Mouse (Mus musculus): ENCODE data around the gene Apoe. TPM values are rescaled to one million over a fixed set of nuclear protein-coding genes. Genes with fewer than 3 reads are reported as not detected.

Apoe gene
- polyA plus RNA-seq, 1 experiment from 2014 or later: 503 TPM

GRCm38 (mm10) chr7:19736389-19737057 is 37.5 kb upstream of the Apoe start:
- Histone ChIP-seq H3K4me1 (peaks cover 12% of the 10 kb centered on the region), H3K4me3 (no peak overlapping the region), H3K36me3 (peaks cover 69% of the 10 kb centered on the region), H3K9ac (no peak overlapping the region), H3K9me3 (no peaks in the 10 kb centered on the region), H3K27ac (no peak overlapping the region), H3K27me3 (no peaks in the 10 kb centered on the region), H3K4me2 (no peak overlapping the region)
- WGBS: 87% methylated on average over 16 of the region's 16 CpGs
- no peak for ATAC-seq (ENCODE audit: borderline replicate concordance, extremely low read depth, low FRiP score, low TSS enrichment)

GRCm38 (mm10) chr7:19734178-19734666 is 35.2 kb upstream of the Apoe start:
- 87% methylated on average over 10 of the region's 10 CpGs for WGBS
- peaks cover 83% of the 10 kb centered on the region for H3K36me3 ChIP-seq

GRCm38 (mm10) chr7:19726541-19726940 is 27.6 kb upstream of the Apoe start:
- no peak for ATAC-seq (ENCODE audit: borderline replicate concordance, extremely low read depth, low FRiP score, low TSS enrichment)
- 91% methylated on average over 4 of the region's 4 CpGs for WGBS
- no peak overlapping the region for H3K27ac ChIP-seq
- no peaks in the 10 kb centered on the region for H3K4me1 ChIP-seq
- no peak overlapping the region for H3K9ac ChIP-seq
- H3K4me2 ChIP-seq: no peak overlapping the region
- no peaks in the 10 kb centered on the region for H3K9me3 ChIP-seq
- peaks cover 94% of the 10 kb centered on the region for H3K36me3 ChIP-seq
- no peak overlapping the region for H3K4me3 ChIP-seq
- H3K27me3 ChIP-seq: no peaks in the 10 kb centered on the region

More at GRCm38 (mm10) chr7:19734178-19734666, 35.2 kb upstream of the Apoe start:
- Histone ChIP-seq H3K4me1 (no peaks in the 10 kb centered on the region), H3K4me2 (no peak overlapping the region), H3K27ac (no peak overlapping the region), H3K4me3 (no peak overlapping the region), H3K27me3 (no peaks in the 10 kb centered on the region), H3K9ac (no peak overlapping the region), H3K9me3 (no peaks in the 10 kb centered on the region)
- no peak for ATAC-seq (ENCODE audit: borderline replicate concordance, extremely low read depth, low FRiP score, low TSS enrichment)

DNA sequence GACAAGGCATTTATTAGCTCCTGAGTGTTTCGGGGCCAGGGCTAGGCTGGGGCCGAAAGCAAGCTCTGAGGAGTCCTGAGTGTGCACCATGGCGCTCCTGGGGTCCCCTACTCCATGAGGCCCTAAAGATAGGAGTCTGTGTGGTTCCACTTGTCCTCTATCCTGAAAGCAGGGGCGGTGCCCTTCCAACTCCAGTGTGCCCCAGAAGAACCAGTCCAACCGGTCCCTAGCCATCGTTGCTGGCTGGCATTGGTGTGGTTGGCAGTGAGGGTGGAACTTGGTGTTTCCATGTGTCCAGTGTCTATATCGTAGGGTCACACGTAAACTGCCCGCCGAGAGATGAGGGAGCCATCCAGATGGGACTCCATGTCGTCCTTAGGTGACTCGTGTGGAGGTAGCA is 25.2 kb upstream of the Apoe start:
- Histone ChIP-seq H3K27me3 (no peaks in the 10 kb centered on the region), H3K4me1 (no peaks in the 10 kb centered on the region), H3K4me2 (no peak overlapping the region), H3K9ac (no peak overlapping the region), H3K9me3 (peaks cover 9% of the 10 kb centered on the region; the same call in 1 of the 2 replicates), H3K4me3 (no peak overlapping the region), H3K36me3 (peaks cover 93% of the 10 kb centered on the region), H3K27ac (no peak overlapping the region)
- no peak for ATAC-seq (ENCODE audit: borderline replicate concordance, extremely low read depth, low FRiP score, low TSS enrichment)
- WGBS: 84% methylated on average over 12 of the region's 12 CpGs

- peak overlapping the region; percentile 71 for H3K27ac ChIP-seq
- ATAC-seq (ENCODE audit: borderline replicate concordance, extremely low read depth, low FRiP score, low TSS enrichment): no peak
- no peaks in the 10 kb centered on the region for H3K27me3 ChIP-seq
- no peaks in the 10 kb centered on the region for H3K4me1 ChIP-seq
- H3K9me3 ChIP-seq: peaks cover 9% of the 10 kb centered on the region; the same call in 1 of the 2 replicates
- H3K36me3 ChIP-seq: peaks cover 88% of the 10 kb centered on the region
- WGBS: 76% methylated on average over 6 of the region's 6 CpGs
- H3K4me3 ChIP-seq: no peak overlapping the region
- no peak overlapping the region for H3K9ac ChIP-seq
- no peak overlapping the region for H3K4me2 ChIP-seq
Observed at GRCm38 (mm10) chr7:19722754-19723195, 23.8 kb upstream of the Apoe start.

DNA sequence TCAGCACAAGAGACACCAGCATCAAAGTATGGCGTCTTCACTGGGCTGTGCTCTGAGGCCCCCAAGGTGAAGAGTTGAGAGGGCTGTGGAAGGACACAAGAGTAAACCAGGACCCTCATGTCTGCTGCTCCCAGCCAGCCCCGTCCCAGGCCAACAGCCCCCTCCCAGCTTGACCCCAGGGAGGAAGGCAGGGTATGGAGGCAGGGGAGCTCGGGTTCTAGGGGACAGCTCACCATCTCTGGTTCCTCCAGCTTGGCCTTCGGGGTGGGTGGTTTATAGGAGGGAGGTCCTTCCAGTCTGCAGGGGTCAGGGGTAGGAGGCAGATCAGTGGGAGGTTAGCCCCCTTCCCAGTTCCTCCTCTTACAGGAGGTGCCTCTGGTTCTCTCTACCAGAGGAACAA is 20.2 kb upstream of the Apoe start:
- H3K4me1 ChIP-seq: peaks cover 15% of the 10 kb centered on the region
- H3K36me3 ChIP-seq: peaks cover 63% of the 10 kb centered on the region

DNA sequence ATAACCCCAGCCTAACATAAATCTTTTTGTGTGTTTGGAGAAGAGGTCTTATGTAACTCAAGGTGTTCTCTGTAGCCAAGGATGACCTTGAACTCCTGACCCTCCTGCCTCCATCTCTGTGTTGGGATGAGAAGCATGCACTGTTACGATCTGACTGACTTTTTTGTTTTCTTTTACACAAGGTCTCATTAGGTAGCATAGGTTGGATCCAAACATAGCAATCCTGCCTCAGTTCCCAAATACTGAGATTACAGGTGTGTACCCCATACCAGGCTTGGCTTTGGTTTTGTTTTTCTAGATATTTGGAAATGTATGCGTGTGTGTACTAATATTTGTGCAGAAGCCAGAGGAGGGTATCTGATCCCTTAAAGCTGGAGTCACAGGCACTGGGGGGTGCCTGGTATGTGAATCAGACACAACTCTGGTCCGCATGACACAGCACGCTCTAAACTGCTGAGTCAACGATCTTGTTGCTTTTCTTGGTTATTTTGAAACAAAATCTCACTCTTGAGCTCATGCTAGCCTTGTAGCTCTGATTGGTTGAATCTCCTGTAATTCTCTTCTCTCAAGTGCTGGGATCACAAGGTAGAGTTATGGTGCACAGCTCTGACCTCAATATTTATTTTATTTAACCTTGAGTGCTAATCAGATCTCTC is 19.4 kb upstream of the Apoe start:
- H3K27ac ChIP-seq: no peak overlapping the region
- no peak for ATAC-seq (ENCODE audit: borderline replicate concordance, extremely low read depth, low FRiP score, low TSS enrichment)
- peaks cover 60% of the 10 kb centered on the region for H3K36me3 ChIP-seq
- peaks cover 23% of the 10 kb centered on the region for H3K4me1 ChIP-seq
- peaks cover 9% of the 10 kb centered on the region; the same call in 1 of the 2 replicates for H3K9me3 ChIP-seq
- H3K27me3 ChIP-seq: no peaks in the 10 kb centered on the region
- no peak overlapping the region for H3K4me2 ChIP-seq
- no peak overlapping the region for H3K9ac ChIP-seq
- WGBS: 91% methylated on average over 5 of the region's 5 CpGs
- no peak overlapping the region for H3K4me3 ChIP-seq

More for the DNA sequence above, 20.2 kb upstream of the Apoe start:
- Histone ChIP-seq H3K27me3 (no peaks in the 10 kb centered on the region), H3K27ac (no peak overlapping the region), H3K9ac (no peak overlapping the region), H3K4me2 (no peak overlapping the region), H3K4me3 (no peak overlapping the region), H3K9me3 (peaks cover 9% of the 10 kb centered on the region; the same call in 1 of the 2 replicates)
- ATAC-seq (ENCODE audit: borderline replicate concordance, extremely low read depth, low FRiP score, low TSS enrichment): no peak
- WGBS: 93% methylated on average over 4 of the region's 4 CpGs

- no peak overlapping the region for H3K4me2 ChIP-seq
- peaks cover 9% of the 10 kb centered on the region; the same call in 1 of the 2 replicates for H3K9me3 ChIP-seq
- 73% methylated on average over 4 of the region's 4 CpGs for WGBS
- H3K36me3 ChIP-seq: peaks cover 60% of the 10 kb centered on the region
- H3K9ac ChIP-seq: no peak overlapping the region
- peaks cover 24% of the 10 kb centered on the region for H3K4me1 ChIP-seq
- no peak overlapping the region for H3K27ac ChIP-seq
- no peak overlapping the region for H3K4me3 ChIP-seq
- no peak for ATAC-seq (ENCODE audit: borderline replicate concordance, extremely low read depth, low FRiP score, low TSS enrichment)
- H3K27me3 ChIP-seq: no peaks in the 10 kb centered on the region
Observed at GRCm38 (mm10) chr7:19717346-19717745, 18.4 kb upstream of the Apoe start.

GRCm38 (mm10) chr7:19716822-19717221 is 17.8 kb upstream of the Apoe start:
- WGBS: 84% methylated on average over 2 of the region's 2 CpGs
- Histone ChIP-seq H3K27ac (peak overlapping the region; percentile 83), H3K4me1 (peaks cover 24% of the 10 kb centered on the region), H3K9ac (no peak overlapping the region; the same call in 1 of the 2 replicates), H3K27me3 (no peaks in the 10 kb centered on the region), H3K4me3 (peak overlapping the region; percentile 39; the same call in 1 of the 2 replicates), H3K36me3 (peaks cover 62% of the 10 kb centered on the region), H3K4me2 (peak overlapping the region; percentile 56), H3K9me3 (peaks cover 9% of the 10 kb centered on the region; the same call in 1 of the 2 replicates)
- ATAC-seq (ENCODE audit: borderline replicate concordance, extremely low read depth, low FRiP score, low TSS enrichment): no peak

DNA sequence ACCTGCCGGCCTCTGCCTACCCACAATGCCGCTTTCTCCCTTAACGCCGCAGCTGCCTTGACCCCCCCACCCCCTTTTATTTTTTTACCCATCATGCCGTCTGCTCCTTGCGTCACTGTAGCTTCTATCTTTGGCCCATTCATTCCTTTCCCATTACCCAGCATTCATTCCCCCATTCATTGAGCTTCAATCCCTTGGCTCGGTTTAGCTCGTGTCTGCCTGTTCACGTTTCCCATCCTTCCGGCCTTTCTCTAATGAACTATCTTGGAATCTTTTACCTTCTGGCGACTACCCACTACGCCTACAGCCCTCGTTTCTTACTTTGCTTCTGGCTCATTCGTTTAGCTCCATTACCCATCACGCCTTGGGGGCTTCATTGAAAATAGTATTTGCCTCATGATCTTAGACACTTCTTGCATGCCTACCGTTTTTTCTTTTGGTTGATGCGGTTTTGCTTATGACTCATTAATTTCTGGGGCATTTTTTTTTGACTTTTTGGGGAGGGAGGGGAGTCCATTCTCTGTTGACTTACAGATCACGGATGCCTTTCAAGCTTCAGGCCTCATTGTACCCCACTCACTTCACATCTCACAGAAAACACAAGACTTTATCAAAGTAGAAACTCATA is 17.2 kb upstream of the Apoe start:
- no peak for ATAC-seq (ENCODE audit: borderline replicate concordance, extremely low read depth, low FRiP score, low TSS enrichment)
- Histone ChIP-seq H3K9ac (peak overlapping the region; percentile 29; the same call in 1 of the 2 replicates), H3K36me3 (peaks cover 62% of the 10 kb centered on the region), H3K4me1 (peaks cover 24% of the 10 kb centered on the region), H3K9me3 (peaks cover 5% of the 10 kb centered on the region; the same call in 1 of the 2 replicates), H3K4me3 (peak overlapping the region; percentile 39), H3K4me2 (peak overlapping the region; percentile 56), H3K27me3 (no peaks in the 10 kb centered on the region), H3K27ac (peak overlapping the region; percentile 83)
- WGBS: 6% methylated on average over 17 of the region's 18 CpGs

DNA sequence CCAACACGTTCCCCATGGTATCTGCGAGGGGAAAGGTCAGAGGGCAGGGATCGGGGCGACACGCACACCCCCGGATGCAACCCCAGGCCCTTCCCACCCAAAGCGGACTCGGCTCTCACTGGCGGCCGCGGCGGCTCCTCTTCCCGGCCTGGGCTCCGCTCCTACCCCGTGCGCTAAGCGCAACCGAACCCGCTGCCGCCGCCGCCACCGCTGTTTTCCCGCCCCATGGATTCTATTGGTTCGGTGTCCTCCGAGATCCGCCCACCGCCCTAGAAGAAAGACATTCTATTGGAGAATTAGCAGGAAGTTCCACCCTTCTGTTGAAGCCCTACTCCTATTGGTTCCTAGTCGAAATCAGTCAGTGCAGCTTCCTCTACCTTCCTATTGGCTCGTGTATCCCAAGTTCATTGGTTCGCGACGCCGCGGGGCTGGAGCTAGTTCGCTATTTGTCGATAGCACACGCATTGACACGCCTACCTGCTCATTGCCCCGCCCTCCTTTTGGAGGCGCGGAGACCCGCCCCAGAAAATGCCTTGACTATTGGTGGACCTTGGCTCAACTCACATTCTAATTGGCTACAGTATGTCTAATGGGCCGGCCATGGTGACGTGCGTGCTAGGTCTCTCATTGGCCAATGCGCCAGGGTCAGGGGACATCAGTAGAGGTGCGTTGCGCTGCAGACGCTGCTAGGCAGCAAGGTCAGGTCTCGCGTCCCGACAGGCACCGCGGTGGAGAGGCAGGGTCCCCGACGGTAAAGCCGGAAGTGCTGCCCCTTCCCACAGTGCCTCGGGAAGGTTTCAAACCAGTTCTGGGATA is 16.5 kb upstream of the Apoe start, which contains the start of gene Tomm40:
Tomm40 (minus strand) TSS at position 200 of the 816 bp plus-strand sequence.
- Histone ChIP-seq H3K4me3 (peak within 1 kb of the TSS; percentile 87), H3K27me3 (no peaks in the 10 kb centered on the region), H3K4me2 (peak within 1 kb of the TSS; percentile 76), H3K9ac (peak within 1 kb of the TSS; percentile 89), H3K36me3 (peaks cover 60% of the 10 kb centered on the region), H3K9me3 (no peaks in the 10 kb centered on the region), H3K27ac (peak within 1 kb of the TSS; percentile 83), H3K4me1 (peaks cover 24% of the 10 kb centered on the region)
- peak; percentile 99 for ATAC-seq (ENCODE audit: borderline replicate concordance, extremely low read depth, low FRiP score, low TSS enrichment)
- WGBS: under 1% methylated on average over 59 of the region's 59 CpGs
